Mouse (Mus musculus) ES-CJ7 (cell line): ENCODE measurements around the gene Mrm1.
A peak's percentile ranks its signal among the peaks of the same experiment; 100 is the strongest.
"Not testable (repeated sequence)": the region's sequence is repeated elsewhere in the genome, so short reads cannot be mapped to it uniquely, and the experiment has no call there.

Experiments used
- DNase-seq: peaks from one replicate; pipeline ENCODE4 v3.0.0; 2011; ENCODE audit warnings: low read depth, low spot score

Gene Mrm1

GRCm38 (mm10) chr11:84818961-84819692, at the start of gene Mrm1:
Mrm1 (minus strand) TSS chr11:84819515.
- peak; percentile 97 for DNase-seq

DNA sequence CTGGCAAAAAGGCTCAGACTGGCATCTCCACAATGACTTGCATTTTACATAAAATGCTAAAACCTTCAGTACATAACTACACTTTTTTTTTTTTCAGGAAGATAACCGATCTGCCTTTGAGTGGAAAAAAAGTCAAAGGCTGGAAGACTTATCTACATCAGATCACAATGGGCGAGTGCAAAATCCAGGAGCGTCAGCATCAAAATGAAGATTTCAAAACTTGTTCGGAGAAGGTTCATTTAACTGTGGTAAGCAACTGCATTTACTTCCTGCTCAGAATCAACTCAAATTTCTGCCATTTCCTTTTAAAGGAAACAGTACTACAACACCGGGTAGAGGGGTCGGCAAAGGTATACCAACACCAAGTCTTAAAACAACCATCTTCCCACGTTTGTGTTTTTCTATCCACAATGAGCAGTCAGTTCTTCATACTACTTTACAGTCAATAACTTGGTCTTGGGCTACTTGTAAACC, 49.5 kb upstream of the Mrm1 start:
- DNase-seq, result no peak

DNA sequence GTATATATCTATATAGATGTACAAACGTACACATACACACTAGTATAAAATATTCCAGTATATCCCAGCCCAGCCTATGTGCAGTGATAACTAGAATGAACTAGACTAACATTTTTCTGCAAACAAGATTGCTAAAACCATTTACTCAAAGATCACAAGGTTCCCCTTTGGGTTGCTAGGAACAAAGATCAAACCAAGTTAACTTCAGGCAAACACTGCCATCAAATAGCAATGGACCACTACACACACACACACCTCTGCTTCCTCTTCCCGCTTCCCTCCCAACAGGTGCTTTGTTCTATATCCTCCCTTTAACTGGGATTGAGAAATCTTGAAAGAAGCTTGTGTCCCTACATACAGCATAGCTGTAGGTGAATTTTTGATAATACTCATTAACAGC, 48.3 kb upstream of the Mrm1 start:
- DNase-seq, result no peak

- DNase-seq, result no peak
Observed at GRCm38 (mm10) chr11:84865268-84865667, 46.0 kb upstream of the Mrm1 start.

- no peak for DNase-seq
Observed at GRCm38 (mm10) chr11:84855285-84855684, 36.0 kb upstream of the Mrm1 start.

DNA sequence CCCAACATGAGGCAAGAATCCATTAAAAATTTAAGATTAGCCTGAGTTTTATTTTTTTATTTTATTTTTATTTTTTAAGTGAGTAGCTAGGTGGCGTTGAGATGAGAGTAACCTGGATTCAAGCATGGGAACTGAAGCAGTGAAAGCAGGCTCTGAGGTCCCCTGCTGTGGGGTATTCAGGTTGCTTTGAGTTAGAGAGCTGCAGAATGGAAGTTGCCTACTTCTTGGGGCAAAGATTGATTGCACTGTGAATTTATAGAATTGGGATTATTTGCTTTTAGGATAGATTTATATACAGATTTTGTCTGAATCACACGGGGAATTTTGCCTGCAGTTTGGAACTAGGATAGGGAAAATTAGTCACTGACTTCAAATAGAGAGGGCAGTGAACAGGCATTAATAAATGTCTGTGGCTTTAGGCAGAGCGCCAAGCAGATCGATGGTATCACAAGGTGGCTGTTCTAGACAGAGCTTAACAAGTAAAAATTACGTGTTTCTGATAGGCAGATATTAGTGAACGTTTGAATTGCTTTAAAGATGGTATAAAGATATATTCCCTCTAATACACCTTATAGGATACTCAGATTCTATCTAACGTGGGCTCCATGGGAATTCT, 28.3 kb upstream of the Mrm1 start:
- DNase-seq, result peak; percentile 84

DNA sequence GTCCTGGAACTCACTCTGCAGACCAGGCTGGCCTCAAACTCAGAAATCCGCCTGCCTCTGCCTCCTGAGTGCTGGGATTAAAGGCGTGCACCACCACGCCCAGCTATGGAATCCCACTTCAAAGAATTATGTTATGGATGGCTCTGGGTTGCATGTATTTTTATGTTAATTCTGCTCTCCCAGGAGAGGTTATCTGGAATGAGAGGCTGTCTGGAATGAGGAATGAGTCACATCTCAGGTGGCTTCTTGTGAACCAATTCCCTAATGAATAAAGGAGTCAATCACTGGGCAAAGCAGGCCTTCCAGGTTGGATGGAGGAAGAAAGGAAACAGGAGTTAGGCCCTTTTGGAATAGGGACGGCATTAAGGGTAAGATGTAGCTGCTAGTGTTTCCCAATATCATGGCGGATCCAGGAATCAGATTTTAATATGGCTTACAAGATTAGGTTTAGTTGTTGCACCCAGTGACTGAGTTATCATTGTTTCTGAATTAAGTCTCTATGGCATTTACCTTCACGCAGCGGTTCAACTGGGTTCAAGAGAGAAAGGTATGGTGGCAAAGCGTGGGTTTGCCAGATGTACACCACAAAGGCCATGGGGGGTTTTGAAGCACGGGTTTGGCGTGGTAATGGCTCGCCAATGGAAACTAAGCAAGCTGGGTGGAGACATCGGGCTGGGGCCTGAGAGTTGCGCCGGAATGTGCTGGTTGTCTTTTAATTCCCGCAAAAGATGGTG, 27.6 kb upstream of the Mrm1 start:
- DNase-seq, result peak; percentile 86

DNA sequence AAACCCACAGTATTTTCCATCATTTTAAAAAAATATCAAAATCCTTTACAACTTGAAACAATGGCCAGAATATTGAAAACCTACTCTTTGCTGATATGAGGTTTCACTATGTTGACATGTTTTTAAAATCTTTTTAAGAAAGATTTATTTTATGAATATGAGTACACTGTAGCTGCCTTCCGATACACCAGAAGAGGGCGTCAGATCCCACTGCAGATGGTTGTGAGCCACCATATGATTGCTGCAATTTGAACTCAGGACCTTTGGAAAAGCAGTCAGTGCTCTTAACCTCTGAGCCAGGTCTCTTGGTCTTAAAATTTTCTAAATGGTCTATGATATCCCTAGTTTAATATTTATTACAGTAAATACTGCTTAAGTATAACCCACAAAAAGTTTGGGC, 20.0 kb upstream of the Mrm1 start:
- DNase-seq, result no peak

DNA sequence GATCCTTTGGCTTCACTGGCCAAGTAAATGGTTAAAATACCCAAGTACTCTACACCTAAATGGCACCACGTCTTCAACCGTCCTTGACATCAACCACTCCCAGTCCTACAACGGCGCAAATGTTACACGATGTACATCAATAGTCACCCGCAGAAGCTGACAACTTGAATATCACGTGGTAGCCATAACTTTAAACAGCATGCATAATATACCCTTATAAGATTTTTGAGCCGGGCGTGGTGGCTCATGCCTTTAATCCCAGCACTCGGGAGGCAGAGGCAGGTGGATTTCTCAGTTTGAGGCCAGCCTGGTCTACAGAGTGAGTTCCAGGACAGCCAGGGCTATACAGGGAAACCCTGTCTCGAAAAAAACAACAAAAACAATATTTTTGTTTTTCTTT, 10.2 kb upstream of the Mrm1 start:
- not testable (repeated sequence) for DNase-seq

- peak; percentile 79 for DNase-seq
Observed at GRCm38 (mm10) chr11:84828516-84829399, 9.4 kb upstream of the Mrm1 start, which contains the start of gene Dhrs11. Dhrs11 (minus strand) TSS chr11:84828994.

DNA sequence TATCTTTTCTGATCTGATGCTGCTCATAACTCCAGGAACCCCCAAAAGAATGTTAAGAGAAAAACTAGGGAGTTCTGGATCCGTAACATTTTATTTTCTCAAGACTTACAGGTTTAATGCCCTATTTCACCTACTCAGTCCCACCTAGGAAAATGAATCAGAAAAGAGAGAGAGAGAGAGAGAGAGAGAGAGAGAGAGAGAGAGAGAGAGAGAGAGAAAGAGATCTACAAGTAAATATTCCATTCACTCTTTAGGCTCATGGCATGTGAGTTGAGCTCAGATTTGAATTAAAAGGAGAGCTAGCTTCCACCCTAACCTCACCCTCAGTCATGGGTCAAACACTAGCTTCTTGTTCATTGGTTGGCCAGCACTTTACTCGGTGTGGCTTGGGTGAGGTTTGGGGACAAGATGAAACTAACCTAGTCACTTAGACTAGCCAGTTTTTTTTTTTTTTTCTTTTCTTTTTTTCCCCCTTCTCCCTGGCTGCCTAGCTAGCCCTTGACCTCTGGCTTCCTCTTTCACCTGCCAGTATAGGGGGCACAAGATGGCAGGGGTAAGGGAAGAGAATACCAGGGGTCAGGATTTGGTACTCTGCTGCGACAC, 8.7 kb upstream of the Mrm1 start:
- DNase-seq, result no peak

- no peak for DNase-seq
Observed at GRCm38 (mm10) chr11:84827492-84827891, 8.2 kb upstream of the Mrm1 start.

DNA sequence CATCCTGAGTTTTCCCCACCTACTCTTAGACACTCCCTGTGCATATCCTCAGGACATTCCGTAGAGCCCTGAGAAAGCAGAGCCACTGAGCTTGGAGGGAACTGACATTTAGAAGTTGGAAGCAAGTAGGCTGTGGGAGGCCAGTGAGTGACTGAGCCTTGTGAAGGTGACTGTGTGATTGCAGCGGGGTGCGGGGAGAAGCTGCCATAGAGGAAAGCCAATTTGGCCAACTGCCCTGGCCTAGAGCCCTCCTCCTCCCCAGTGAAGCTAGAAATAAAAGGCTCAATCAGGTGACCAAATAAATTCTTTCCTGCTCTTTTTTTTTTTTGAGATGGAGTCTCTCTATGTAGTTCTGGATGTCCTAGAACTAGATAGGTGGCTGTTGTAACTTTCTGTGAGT, 6.9 kb upstream of the Mrm1 start:
- no peak for DNase-seq

GRCm38 (mm10) chr11:84825261-84825807, 6.0 kb upstream of the Mrm1 start:
- no peak for DNase-seq

DNA sequence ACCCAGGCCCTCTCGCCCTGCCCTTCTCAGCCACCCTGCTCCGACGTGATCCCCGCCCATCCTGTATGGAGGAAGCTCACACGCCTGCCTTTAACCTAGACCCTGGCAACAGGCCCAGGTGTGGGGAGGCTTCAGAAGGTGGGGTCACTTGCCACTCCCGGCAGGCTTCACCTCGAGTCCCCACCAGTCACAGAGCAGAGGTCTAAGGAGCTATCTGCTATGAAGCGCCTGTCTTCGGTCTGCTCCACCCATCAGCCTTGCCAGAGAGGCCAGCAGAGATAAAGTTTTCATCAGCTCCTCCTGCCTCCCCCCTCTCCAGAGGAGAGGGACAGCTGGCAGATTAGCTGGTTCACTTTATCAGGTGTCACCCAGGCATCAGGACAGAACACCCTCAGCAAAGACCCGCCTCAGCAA, 4.2 kb upstream of the Mrm1 start:
- DNase-seq, result no peak

GRCm38 (mm10) chr11:84822487-84822886, 3.2 kb upstream of the Mrm1 start:
- DNase-seq, result no peak

GRCm38 (mm10) chr11:84821131-84821770, 1.9 kb upstream of the Mrm1 start:
- DNase-seq, result no peak

- peak; percentile 89 for DNase-seq
Observed at GRCm38 (mm10) chr11:84818085-84818960, 992 bp downstream of the Mrm1 start.

GRCm38 (mm10) chr11:84817362-84817761, 2.0 kb downstream of the Mrm1 start:
- DNase-seq, result peak; percentile 89
